16 mouse cellular contexts compared by ENCODE assay signal in genomic region chr14:28542117-28542741, GRCm38 (mm10). TPM values are rescaled to one million over a fixed set of nuclear protein-coding genes. Genes with fewer than 3 reads are reported as not detected.
A peak's percentile ranks its signal among the peaks of the same experiment; 100 is the strongest.
DNase-seq lines count a peak whose midpoint lies in the region; TF ChIP-seq lines count a peak whose summit lies in the region.
"Had no signal": no experiment of that assay in that cellular context is flagged by ENCODE, and none has a peak within 500 bp of the region (broad histone marks: within the 10 kb centered on the region; RNA-seq: fewer than 3 reads in every experiment).

No protein-coding gene starts in this region.

- TF ChIP-seq CTCF in kidney, adult 2 months (conservative IDR thresholded peaks at IDR 0.05; ENCODE audit: insufficient read depth, insufficient read length, low read depth, low read length): no peak

- no peaks in the 10 kb centered on the region for H3K9me3 ChIP-seq in limb, embryonic 10.5 days (replicated peaks)
- H3K9me3 ChIP-seq: forebrain, embryonic 15.5 days had no signal

- peak overlapping the region; percentile 24; the same call in 1 of the 2 replicates for H3K27ac ChIP-seq in kidney, adult 2 months (ENCODE audit: insufficient read depth, low read depth, low read length)
- H3K27ac ChIP-seq in limb, embryonic 10.5 days: peak overlapping the region; percentile 76
- H3K27ac ChIP-seq: forebrain, embryonic 15.5 days had no signal

- 36% methylated on average over 4 of the region's 4 CpGs for WGBS in kidney, adult 2 months
- 25% methylated on average over 4 of the region's 4 CpGs for WGBS in limb, embryonic 10.5 days

- intact Hi-C loops in gastrocnemius, postnatal 36 days (cut with DNase I): no loop called here

- no peak overlapping the region for H3K4me3 ChIP-seq in kidney, adult 2 months (ENCODE audit: insufficient read depth, low read depth, low read length)
- H3K4me3 ChIP-seq in limb, embryonic 10.5 days: no peak overlapping the region
- H3K4me3 ChIP-seq: forebrain, embryonic 15.5 days had no signal

- TF ChIP-seq POLR2A in kidney, adult 2 months (IDR thresholded peaks at IDR 0.05; ENCODE audit: low read depth, low read length): no peak

- no peaks in the 10 kb centered on the region for H3K27me3 ChIP-seq in kidney, adult 2 months (replicated peaks; ENCODE audit: control insufficient read depth, insufficient read depth, low read length)
- no peaks in the 10 kb centered on the region for H3K27me3 ChIP-seq in limb, embryonic 10.5 days (ENCODE audit: low read depth, poor library complexity, severe bottlenecking)
- H3K27me3 ChIP-seq: forebrain, embryonic 15.5 days had no signal

- peak; percentile 33 to 43 for DNase-seq in urinary bladder, postnatal 36 days (ENCODE audit: low spot score in 2 of 2)
- no peak for DNase-seq in urinary bladder, adult 2 months (ENCODE audit: low spot score)
- DNase-seq in kidney, adult 2 months: peak; percentile 88
- DNase-seq in limb, embryonic 10.5 days (ENCODE audit: low spot score): peak; percentile 74
- DNase-seq in gastrocnemius, postnatal 36 days: no peak
- no peak for DNase-seq in heart, adult 18-20 months
- DNase-seq in adrenal gland, adult (ENCODE audit: inconsistent age in 2 of 2, low spot score in 1 of 2): no peak
- DNase-seq in layer of hippocampus, adult 8-10 months (ENCODE audit: low spot score in 2 of 2): no peak
- DNase-seq: adrenal gland, adult 2 months; B cell, adult 2 months; lung, postnatal 4 days; thymus, postnatal 25 days had no signal

- H3K4me1 ChIP-seq in kidney, adult 2 months (ENCODE audit: control insufficient read depth, insufficient read depth, low read length): no peaks in the 10 kb centered on the region
- H3K4me1 ChIP-seq in limb, embryonic 10.5 days: peaks cover 39% of the 10 kb centered on the region
- H3K4me1 ChIP-seq: forebrain, embryonic 15.5 days had no signal

- no peaks in the 10 kb centered on the region for H3K36me3 ChIP-seq in kidney, adult 2 months (ENCODE audit: control insufficient read depth, insufficient read depth, low read length)
- no peaks in the 10 kb centered on the region for H3K36me3 ChIP-seq in limb, embryonic 10.5 days
- H3K36me3 ChIP-seq: forebrain, embryonic 15.5 days had no signal

RNA-seq across cellular contexts. Expression of gene Wnt5a, which starts 37.7 kb away (rescaled TPM):
- 64.0 and 69.0 TPM in 2 replicates for polyA plus RNA-seq in urinary bladder, adult 2 months (2012; rRNA removed)
- 7.0 and 8.9 TPM in 2 replicates for polyA plus RNA-seq in kidney, adult 2 months (2012; rRNA removed)
- polyA plus RNA-seq in limb, embryonic 10.5 days (2016; fragmentation: Nextera tagmentation; extraction: Ambion mirVana): 64.8 and 91.9 TPM in 2 replicates
- 1 to 10 TPM; 4.9 to 5.1 TPM for total RNA-seq in gastrocnemius, postnatal 36 days (2021)
- total RNA-seq in heart, adult 18-20 months (2021): 10 to 100 TPM; 10.9 to 13.5 TPM
- total RNA-seq in layer of hippocampus, adult 8-10 months (2022): 10 to 100 TPM; 10.1 to 11.2 (median 10.8) TPM
- total RNA-seq: common myeloid progenitor, adult 5-6 weeks; granulocyte monocyte progenitor cell, adult 5-6 weeks; MEL had no signal

Comparison
In these comparisons a context has a peak if more than half of its experiments do, and no peak if none do; other contexts are left out.
1. DNase-seq: peak in urinary bladder, postnatal 36 days (2 of 2), kidney, adult 2 months (single experiment) and limb, embryonic 10.5 days (single experiment); none in urinary bladder, adult 2 months (single experiment), gastrocnemius, postnatal 36 days (0 of 2), heart, adult 18-20 months (0 of 2), adrenal gland, adult (0 of 2) and layer of hippocampus, adult 8-10 months (0 of 2).